Mouse (Mus musculus) frontal cortex, postnatal 14 days (tissue): ENCODE measurements at regions not wholly inside any gene's neighbourhood (a gene's known extent, or its start where the extent isn't known, plus 50 kb on each side); places are given as distances from the start of the nearest gene placed in this dataset.

Experiments
- DNase-seq, 2 experiments: peaks; one replicate each; pipeline ENCODE4 v3.0.0; 2022; ENCODE audit warnings: low spot score in 2 of 2

- DNase-seq = no peak
Measured at GRCm38 (mm10) chr6:100176914-100177560, 110.2 kb downstream of the Rybp start.

GRCm38 (mm10) chr6:100170711-100171348, 116.5 kb downstream of the Rybp start:
- peak; percentile 47 to 60 for DNase-seq

DNA sequence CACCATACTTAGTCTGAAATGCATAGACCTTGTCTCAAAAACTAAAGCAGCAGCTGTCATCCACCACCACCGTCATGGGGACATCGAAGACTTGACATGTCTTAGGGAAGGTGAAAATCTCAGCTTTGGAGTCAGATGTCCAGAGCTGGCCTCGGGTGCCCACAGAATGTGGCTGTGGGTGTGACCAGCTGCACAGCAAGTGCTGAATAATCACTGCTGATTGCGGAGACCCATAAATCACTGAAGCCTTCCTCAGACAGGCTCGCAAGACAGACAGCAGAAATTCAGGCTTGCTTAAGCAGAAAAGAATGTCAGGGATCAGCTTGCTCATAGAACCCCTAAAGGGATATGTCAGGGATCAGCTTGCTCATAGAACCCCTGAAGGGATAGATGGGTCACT, 120.0 kb downstream of the Rybp start:
- DNase-seq = no peak

- DNase-seq = no peak
Measured at GRCm38 (mm10) chr6:100165746-100166145, 121.5 kb downstream of the Rybp start.

DNA sequence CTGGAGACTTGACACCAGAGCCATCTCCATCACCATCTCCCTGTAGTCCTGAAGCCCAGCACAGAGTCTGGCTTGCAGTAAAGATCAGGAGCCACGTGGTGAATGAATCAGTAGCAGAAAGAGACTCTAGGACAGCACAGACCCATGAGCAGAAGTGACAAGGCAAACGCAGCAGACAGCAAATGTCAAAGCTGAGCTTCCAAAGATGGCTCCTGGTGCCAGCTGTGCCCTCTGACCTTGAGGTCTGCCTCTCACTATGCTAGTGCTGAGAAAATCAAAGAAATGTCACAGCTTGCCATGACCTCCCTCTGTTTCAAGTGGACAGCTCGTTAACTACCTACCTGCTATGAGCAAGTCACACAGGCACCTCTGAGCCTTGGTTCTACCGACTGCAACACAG, 123.1 kb downstream of the Rybp start:
- no peak for DNase-seq

GRCm38 (mm10) chr6:100163814-100164130, 123.5 kb downstream of the Rybp start:
- DNase-seq = no peak

- peak; percentile 60 to 76 for DNase-seq
Measured at GRCm38 (mm10) chr6:100162961-100163813, 124.1 kb downstream of the Rybp start.

- no peak for DNase-seq
Measured at GRCm38 (mm10) chr6:100160670-100161069, 126.6 kb downstream of the Rybp start.

DNA sequence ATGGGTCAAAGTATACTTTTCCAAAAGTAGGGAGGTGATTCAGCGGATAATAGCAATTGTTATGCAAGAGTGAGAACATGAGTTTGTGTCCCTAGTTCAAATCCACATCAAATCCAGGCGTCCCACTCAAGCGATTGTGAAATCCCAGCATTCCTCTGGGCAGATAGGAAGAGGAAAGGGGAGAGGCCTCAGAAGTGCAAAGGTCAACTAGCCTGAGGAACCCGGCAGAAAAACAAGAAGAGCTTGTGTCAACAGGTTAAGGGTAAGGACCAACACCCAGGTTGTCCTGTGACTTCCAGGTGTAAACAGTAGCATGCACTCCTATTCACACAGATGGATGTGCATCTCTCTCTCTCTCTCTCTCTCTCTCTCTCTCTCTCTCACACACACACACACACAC, 127.5 kb downstream of the Rybp start:
- DNase-seq = no peak

DNA sequence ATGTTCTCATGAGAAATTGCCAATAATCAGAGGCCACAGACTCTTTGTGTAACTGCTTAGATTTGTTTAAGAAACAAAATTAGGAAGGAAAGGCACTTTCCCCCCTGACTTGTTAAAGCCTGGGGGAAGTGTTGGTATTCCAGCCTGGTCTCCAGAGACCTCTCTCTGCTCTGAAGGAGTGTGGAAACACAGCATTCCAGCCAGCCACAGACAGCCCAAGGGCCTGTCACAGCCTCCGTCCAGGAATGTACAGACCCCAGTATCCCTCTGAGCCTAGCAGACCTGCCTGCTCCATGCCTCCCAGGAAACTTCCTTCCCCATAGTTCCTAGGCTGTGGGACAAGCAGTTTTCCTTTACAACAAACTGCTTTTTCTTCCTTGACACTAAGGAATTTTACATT, 128.0 kb downstream of the Rybp start:
- DNase-seq = no peak

- DNase-seq = peak in 1 of 2 experiments; percentile 27
Measured at GRCm38 (mm10) chr6:100157288-100157687, 130.0 kb downstream of the Rybp start.

DNA sequence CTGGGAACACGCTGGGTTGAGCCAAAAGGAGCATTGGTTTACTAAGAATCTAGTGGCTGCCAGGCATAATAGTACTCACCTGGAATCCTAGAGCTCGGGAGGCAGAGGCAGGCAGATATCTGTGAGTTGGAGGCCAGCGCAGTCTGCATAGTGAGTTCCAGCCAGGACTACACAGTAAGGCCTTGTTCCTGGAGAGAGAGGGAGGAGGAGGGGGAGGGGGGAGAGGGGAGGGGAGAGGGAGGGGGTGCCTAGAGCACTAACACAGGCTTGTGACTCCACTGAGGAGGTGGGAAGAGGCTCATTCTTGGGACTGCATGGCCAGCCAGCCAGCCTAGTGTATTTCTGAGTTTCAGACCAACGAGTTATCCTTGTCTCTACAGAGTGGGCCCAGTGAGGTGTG, 131.1 kb downstream of the Rybp start:
- no peak for DNase-seq

GRCm38 (mm10) chr6:100155676-100156075, 131.6 kb downstream of the Rybp start:
- DNase-seq = no peak

- no peak for DNase-seq
Measured at GRCm38 (mm10) chr6:100151447-100151846, 135.8 kb downstream of the Rybp start.

DNA sequence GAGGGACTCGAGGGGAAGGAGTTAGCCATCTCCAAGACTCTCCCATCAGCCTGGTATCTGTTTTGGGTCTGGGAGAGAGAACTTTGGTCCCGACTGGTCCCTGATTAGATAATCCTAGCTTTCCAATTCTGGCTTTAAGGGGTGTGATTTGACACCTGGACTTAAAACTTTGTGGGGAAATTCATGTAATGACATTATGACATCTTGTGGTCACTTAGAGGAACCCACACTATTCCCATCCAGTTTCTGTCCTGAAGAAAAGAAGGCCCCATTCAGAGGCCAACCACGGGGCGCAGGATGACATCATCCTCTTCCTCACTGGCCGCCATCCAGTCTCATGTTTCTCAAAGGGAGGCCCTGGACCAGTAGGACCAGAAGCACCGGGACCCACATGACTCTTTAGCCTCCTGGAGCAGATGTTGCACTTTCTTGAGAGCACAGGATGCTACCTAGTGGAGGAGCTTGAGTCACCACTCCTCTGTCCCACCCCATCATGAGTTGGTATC, 136.5 kb downstream of the Rybp start:
- no peak for DNase-seq

DNA sequence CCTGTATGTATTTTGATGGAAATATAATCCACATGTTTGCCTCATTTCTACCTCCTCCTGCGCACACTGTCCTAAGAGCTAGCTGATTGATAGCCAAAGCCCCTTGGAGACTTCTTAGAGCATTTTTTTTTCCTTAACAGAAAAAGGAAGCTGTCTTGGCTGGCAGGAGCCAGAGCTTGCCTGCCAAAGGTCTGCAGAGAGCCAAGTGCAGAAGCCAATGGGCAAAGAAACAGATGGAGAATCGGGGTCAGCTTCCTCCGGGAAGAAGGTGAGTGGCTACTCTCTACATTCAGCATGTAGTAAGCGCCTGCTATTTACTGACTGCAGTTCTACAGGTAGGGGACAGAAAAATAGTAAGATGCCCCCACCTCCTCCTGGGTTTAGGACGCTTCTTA, 137.8 kb downstream of the Rybp start:
- DNase-seq = no peak

GRCm38 (mm10) chr6:100148751-100149457, 138.4 kb downstream of the Rybp start:
- DNase-seq = no peak

- no peak for DNase-seq
Measured at GRCm38 (mm10) chr6:100146360-100146935, 140.8 kb downstream of the Rybp start.

GRCm38 (mm10) chr6:100145869-100146268, 141.4 kb downstream of the Rybp start:
- DNase-seq = no peak

GRCm38 (mm10) chr6:100144544-100145287, 142.6 kb downstream of the Rybp start:
- no peak for DNase-seq
